Mouse (Mus musculus) forebrain, embryonic 14.5 days (tissue): Measurements from ENCODE around the gene Lmntd1. TPM values are rescaled to one million over a fixed set of nuclear protein-coding genes. Genes with fewer than 3 reads are reported as not detected.

ENCODE experiments used
- ATAC-seq: fragments of 200-750 bp; cut with Nextera tagmentation; 2 replicates; pipeline ENCODE4 v1.8.0; 2017; ENCODE audit warnings: mild to moderate bottlenecking, moderate library complexity
- DNase-seq: peaks from one replicate; pipeline ENCODE4 v3.0.0-alpha.2; 2015; ENCODE audit warnings: low spot score
- H3K27ac ChIP-seq: fragments of 300-500 bp; sonication (generic); 2 replicates; pipeline ENCODE4 v1.5.1; 2014; ENCODE audit warnings: low read depth, mild to moderate bottlenecking, control low read depth, low read length, moderate library complexity
- H3K27me3 ChIP-seq: fragments of 300-500 bp; sonication (generic); replicated peaks from 2 replicates; pipeline ENCODE4 v1.6.1; 2014; ENCODE audit warnings: low read length, control low read depth, mixed read lengths; ENCODE audit not compliant: control insufficient read depth, insufficient read depth
- H3K36me3 ChIP-seq: fragments of 300-500 bp; sonication (generic); 2 replicates; pipeline ENCODE4 v1.6.1; 2014; ENCODE audit warnings: low read length, control low read depth; ENCODE audit not compliant: control insufficient read depth, insufficient read depth
- H3K4me1 ChIP-seq: fragments of 300-500 bp; sonication (generic); 2 replicates; pipeline ENCODE4 v1.6.1; 2014; ENCODE audit warnings: antibody characterized with exemption, low read length, control low read depth; ENCODE audit not compliant: control insufficient read depth, insufficient read depth
- H3K4me2 ChIP-seq: fragments of 300-500 bp; sonication (generic); 2 replicates; pipeline ENCODE4 v1.6.1; 2014; ENCODE audit warnings: mild to moderate bottlenecking, control low read depth, low read length
- H3K4me3 ChIP-seq: fragments of 300-500 bp; sonication (generic); 2 replicates; pipeline ENCODE4 v1.5.1; 2014; ENCODE audit warnings: low read depth, low read length, control low read depth
- H3K9ac ChIP-seq: fragments of 300-500 bp; sonication (generic); 2 replicates; pipeline ENCODE4 v1.6.1; 2014; ENCODE audit warnings: mild to moderate bottlenecking, low read length, control low read depth, moderate library complexity
- H3K9me3 ChIP-seq: fragments of 300-500 bp; sonication (generic); replicated peaks from 2 replicates; pipeline ENCODE4 v1.6.1; 2016; ENCODE audit warnings: low read length, control low read depth, mixed read lengths; ENCODE audit not compliant: control insufficient read depth
- WGBS: fragments of 180-500 bp; shearing (Covaris S2); extraction: QIAGEN DNeasy Blood & Tissue Kit; methylation state at CpG from one replicate; pipeline ENCODE4 v1.1.7; 2014; 5-methylcytosine and 5-hydroxymethylcytosine counted together
- polyA plus RNA-seq: library from polyadenylated mRNA; unstranded; fragments of >200 nt; fragmentation: Nextera tagmentation; extraction: Ambion mirVana; gene quantifications from 2 replicates; pipeline ENCODE4 v1.2.1, GENCODE M21; 2014

Lmntd1 gene
- polyA plus RNA-seq, 1 experiment from 2014 or later, result 0.93 TPM

GRCm38 (mm10) chr6:145538787-145539567, 75.1 kb downstream of the Lmntd1 start:
- no peak overlapping the region for H3K4me2 ChIP-seq
- WGBS, result 67% methylated on average over 11 of the region's 11 CpGs
- H3K9ac ChIP-seq, result no peak overlapping the region
- H3K27ac ChIP-seq, result no peak overlapping the region
- no peaks in the 10 kb centered on the region for H3K9me3 ChIP-seq
- H3K36me3 ChIP-seq, result no peaks in the 10 kb centered on the region
- ATAC-seq (no peak), DNase-seq (no peak)
- no peaks in the 10 kb centered on the region for H3K27me3 ChIP-seq
- H3K4me3 ChIP-seq, result no peak overlapping the region
- H3K4me1 ChIP-seq, result no peaks in the 10 kb centered on the region

GRCm38 (mm10) chr6:145530464-145530863, 83.7 kb downstream of the Lmntd1 start:
- H3K4me1 ChIP-seq, result no peaks in the 10 kb centered on the region
- H3K4me2 ChIP-seq, result no peak overlapping the region
- no peaks in the 10 kb centered on the region for H3K27me3 ChIP-seq
- H3K4me3 ChIP-seq, result no peak overlapping the region
- no peaks in the 10 kb centered on the region for H3K36me3 ChIP-seq
- H3K9ac ChIP-seq, result no peak overlapping the region
- no peaks in the 10 kb centered on the region for H3K9me3 ChIP-seq
- WGBS, result 72% methylated on average over 3 of the region's 3 CpGs
- ATAC-seq (no peak), DNase-seq (no peak)
- no peak overlapping the region for H3K27ac ChIP-seq

- 89% methylated on average over 9 of the region's 9 CpGs for WGBS
- Histone ChIP-seq H3K27me3 (no peaks in the 10 kb centered on the region), H3K9ac (no peak overlapping the region), H3K27ac (no peak overlapping the region), H3K9me3 (no peaks in the 10 kb centered on the region), H3K4me3 (no peak overlapping the region), H3K36me3 (no peaks in the 10 kb centered on the region), H3K4me2 (no peak overlapping the region), H3K4me1 (0 out of 2 replicates have a peak, but pooled peaks cover 2% of the 10 kb centered on the region)
- DNase-seq, result no peak
- ATAC-seq, result no peak
These were observed 90.8 kb downstream of the Lmntd1 start for GRCm38 (mm10) chr6:145523337-145523736.

GRCm38 (mm10) chr6:145522617-145523016, 91.5 kb downstream of the Lmntd1 start:
- 89% methylated on average over 12 of the region's 12 CpGs for WGBS
- ATAC-seq (no peak), DNase-seq (no peak)
- Histone ChIP-seq H3K27ac (no peak overlapping the region), H3K27me3 (no peaks in the 10 kb centered on the region), H3K4me3 (no peak overlapping the region), H3K4me1 (0 out of 2 replicates have a peak, but pooled peaks cover 2% of the 10 kb centered on the region), H3K36me3 (no peaks in the 10 kb centered on the region), H3K9me3 (no peaks in the 10 kb centered on the region), H3K4me2 (no peak overlapping the region), H3K9ac (no peak overlapping the region)

GRCm38 (mm10) chr6:145517002-145517401, 97.1 kb downstream of the Lmntd1 start:
- 34% methylated on average over 10 of the region's 10 CpGs for WGBS
- DNase-seq (peak; percentile 22), ATAC-seq (peak; percentile 58; the same call in 1 of the 2 replicates)
- H3K9me3 ChIP-seq, result no peaks in the 10 kb centered on the region
- no peaks in the 10 kb centered on the region for H3K36me3 ChIP-seq
- H3K27me3 ChIP-seq, result no peaks in the 10 kb centered on the region
- H3K27ac ChIP-seq, result no peak overlapping the region
- H3K4me2 ChIP-seq, result no peak overlapping the region
- no peaks in the 10 kb centered on the region for H3K4me1 ChIP-seq
- no peak overlapping the region for H3K9ac ChIP-seq
- no peak overlapping the region for H3K4me3 ChIP-seq

- ATAC-seq (no peak), DNase-seq (peak; percentile 41)
- no peak overlapping the region for H3K4me2 ChIP-seq
- no peak overlapping the region for H3K9ac ChIP-seq
- H3K36me3 ChIP-seq, result no peaks in the 10 kb centered on the region
- WGBS, result 77% methylated on average over 10 of the region's 10 CpGs
- H3K4me3 ChIP-seq, result no peak overlapping the region
- no peaks in the 10 kb centered on the region for H3K9me3 ChIP-seq
- no peaks in the 10 kb centered on the region for H3K27me3 ChIP-seq
- no peak overlapping the region for H3K27ac ChIP-seq
- no peaks in the 10 kb centered on the region for H3K4me1 ChIP-seq
These were observed 98.1 kb downstream of the Lmntd1 start for GRCm38 (mm10) chr6:145515859-145516581.

- no peak overlapping the region for H3K4me3 ChIP-seq
- WGBS, result 70% methylated on average over 8 of the region's 8 CpGs
- H3K36me3 ChIP-seq, result no peaks in the 10 kb centered on the region
- H3K9ac ChIP-seq, result no peak overlapping the region
- ATAC-seq (no peak), DNase-seq (no peak)
- no peak overlapping the region for H3K27ac ChIP-seq
- no peaks in the 10 kb centered on the region for H3K27me3 ChIP-seq
- no peaks in the 10 kb centered on the region for H3K9me3 ChIP-seq
- H3K4me2 ChIP-seq, result no peak overlapping the region
- no peaks in the 10 kb centered on the region for H3K4me1 ChIP-seq
These were observed 102.9 kb downstream of the Lmntd1 start for GRCm38 (mm10) chr6:145511265-145511664.

GRCm38 (mm10) chr6:145508828-145509227, 105.3 kb downstream of the Lmntd1 start:
- Histone ChIP-seq H3K27ac (no peak overlapping the region), H3K4me3 (no peak overlapping the region), H3K36me3 (no peaks in the 10 kb centered on the region), H3K27me3 (no peaks in the 10 kb centered on the region), H3K4me2 (no peak overlapping the region), H3K9ac (no peak overlapping the region), H3K4me1 (no peaks in the 10 kb centered on the region), H3K9me3 (no peaks in the 10 kb centered on the region; the same call in 1 of the 2 replicates)
- DNase-seq (no peak), ATAC-seq (no peak)
- WGBS, result 91% methylated on average over 12 of the region's 12 CpGs

GRCm38 (mm10) chr6:145501751-145502150, 112.4 kb downstream of the Lmntd1 start:
- no peak overlapping the region for H3K27ac ChIP-seq
- DNase-seq (no peak), ATAC-seq (no peak)
- no peaks in the 10 kb centered on the region for H3K4me1 ChIP-seq
- no peaks in the 10 kb centered on the region for H3K36me3 ChIP-seq
- H3K9ac ChIP-seq, result no peak overlapping the region
- no peak overlapping the region for H3K4me3 ChIP-seq
- WGBS, result 91% methylated on average over 7 of the region's 7 CpGs
- no peaks in the 10 kb centered on the region for H3K27me3 ChIP-seq
- no peak overlapping the region for H3K4me2 ChIP-seq
- no peaks in the 10 kb centered on the region; the same call in 1 of the 2 replicates for H3K9me3 ChIP-seq
